Mouse (Mus musculus) stomach, embryonic 14.5 days (tissue): ENCODE results near the gene Gcc1. TPM values are rescaled to one million over a fixed set of nuclear protein-coding genes. Genes with fewer than 3 reads are reported as not detected.

Experiments
- ATAC-seq: fragments of 200-750 bp; cut with Nextera tagmentation; 2 replicates; pipeline ENCODE4 v1.8.0; 2017; ENCODE audit warnings: low read depth, moderate TSS enrichment; ENCODE audit not compliant: insufficient number of reproducible peaks, insufficient read depth, low FRiP score
- H3K27ac ChIP-seq: fragments of 300-500 bp; sonication (generic); 2 replicates; pipeline ENCODE4 v1.5.1; 2014; ENCODE audit warnings: mild to moderate bottlenecking, low read length, moderate library complexity, mixed read lengths
- H3K27me3 ChIP-seq: fragments of 300-500 bp; sonication (generic); 2 replicates; pipeline ENCODE4 v1.6.1; 2014; ENCODE audit warnings: low read length, control low read depth, mixed read lengths; ENCODE audit not compliant: control insufficient read depth, insufficient read depth
- H3K36me3 ChIP-seq: fragments of 300-500 bp; sonication (generic); 2 replicates; pipeline ENCODE4 v1.6.1; 2014; ENCODE audit warnings: mild to moderate bottlenecking, control low read depth, low read length, moderate library complexity, mixed read lengths; ENCODE audit not compliant: control insufficient read depth, insufficient read depth
- H3K4me1 ChIP-seq: fragments of 300-500 bp; sonication (generic); 2 replicates; pipeline ENCODE4 v1.6.1; 2014; ENCODE audit warnings: low read length, control low read depth, mixed read lengths; ENCODE audit not compliant: control insufficient read depth, insufficient read depth
- H3K4me2 ChIP-seq: fragments of 300-500 bp; sonication (generic); replicated peaks from 2 replicates; pipeline ENCODE4 v1.6.1; 2014; ENCODE audit warnings: low read depth, low read length, control low read depth
- H3K4me3 ChIP-seq: fragments of 300-500 bp; sonication (generic); 2 replicates; pipeline ENCODE4 v1.5.1; 2014; ENCODE audit warnings: low read depth, low read length, control low read depth
- H3K9ac ChIP-seq: fragments of 300-500 bp; sonication (generic); replicated peaks from 2 replicates; pipeline ENCODE4 v1.6.1; 2014; ENCODE audit warnings: low read depth, mild to moderate bottlenecking, control low read depth, low read length, moderate library complexity, mixed read lengths
- H3K9me3 ChIP-seq: fragments of 300-500 bp; sonication (generic); 2 replicates; pipeline ENCODE4 v1.6.1; 2016; ENCODE audit warnings: low read depth, low read length, control low read depth; ENCODE audit not compliant: control insufficient read depth
- WGBS: fragments of 180-500 bp; shearing (Covaris S2); extraction: QIAGEN DNeasy Blood & Tissue Kit; methylation state at CpG from one replicate; pipeline ENCODE4 v1.1.7; 2014; 5-methylcytosine and 5-hydroxymethylcytosine counted together
- polyA plus RNA-seq: library from polyadenylated mRNA; unstranded; fragments of >200 nt; fragmentation: Nextera tagmentation; extraction: Ambion mirVana; gene quantifications from 2 replicates; pipeline ENCODE4 v1.2.1, GENCODE M21; 2014

Gene Gcc1
- polyA plus RNA-seq, 1 experiment from 2014 or later = 10.2 TPM

DNA sequence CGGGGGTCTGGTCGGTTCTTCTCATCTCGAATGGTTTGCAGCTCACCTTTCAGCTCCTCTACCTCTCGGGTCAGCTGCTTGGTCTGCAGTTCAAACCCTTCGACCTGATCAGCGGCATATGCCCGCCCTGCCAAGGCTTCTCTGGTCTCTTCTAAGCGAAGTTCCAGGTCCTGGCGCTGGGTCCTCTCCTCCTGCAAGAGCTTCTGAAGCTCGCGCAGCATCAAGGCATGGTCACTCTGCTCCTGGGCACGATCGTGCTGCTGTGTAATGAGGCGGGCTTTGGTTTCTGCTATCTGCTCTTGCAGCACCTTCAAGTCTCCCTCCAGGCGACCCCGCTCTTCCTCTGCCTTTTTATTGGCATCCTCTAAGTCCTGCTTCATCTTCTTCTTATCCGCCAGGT, 7.8 kb downstream of the Gcc1 start:
- no peaks in the 10 kb centered on the region for H3K27me3 ChIP-seq
- ATAC-seq = no peak
- peak overlapping the region; percentile 81 for H3K4me3 ChIP-seq
- peaks cover 22% of the 10 kb centered on the region for H3K36me3 ChIP-seq
- no peaks in the 10 kb centered on the region for H3K9me3 ChIP-seq
- H3K9ac ChIP-seq = peak overlapping the region; percentile 63; the same call in 1 of the 2 replicates
- H3K27ac ChIP-seq = no peak overlapping the region
- H3K4me2 ChIP-seq = peak overlapping the region; percentile 84
- WGBS = 71% methylated on average over 17 of the region's 17 CpGs
- peaks cover 26% of the 10 kb centered on the region for H3K4me1 ChIP-seq

DNA sequence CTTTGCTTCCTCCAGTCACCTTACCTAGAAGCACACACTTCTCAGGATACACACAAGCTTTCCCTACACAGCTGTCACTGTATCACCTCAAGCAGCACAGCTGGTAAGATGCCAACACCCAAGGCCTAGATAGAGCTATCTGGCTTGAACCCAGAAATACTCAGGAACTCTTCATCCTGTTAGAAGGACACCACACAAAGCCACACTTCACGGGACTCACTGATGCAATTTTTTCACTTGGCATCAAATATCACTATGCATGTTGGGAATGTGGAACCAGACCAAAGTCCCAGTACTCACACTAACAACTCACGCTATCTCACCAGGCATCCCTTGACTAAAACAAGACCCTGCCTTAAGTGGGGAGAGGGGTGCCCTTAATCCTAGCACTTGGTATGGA, 8.5 kb downstream of the Gcc1 start:
- H3K27ac ChIP-seq = no peak overlapping the region
- peaks cover 24% of the 10 kb centered on the region for H3K4me1 ChIP-seq
- peaks cover 22% of the 10 kb centered on the region for H3K36me3 ChIP-seq
- no peaks in the 10 kb centered on the region for H3K9me3 ChIP-seq
- no peak overlapping the region for H3K4me3 ChIP-seq
- H3K4me2 ChIP-seq = peak overlapping the region; percentile 84; the same call in 1 of the 2 replicates
- no peaks in the 10 kb centered on the region for H3K27me3 ChIP-seq
- 77% methylated on average over 2 of the region's 2 CpGs for WGBS
- no peak overlapping the region for H3K9ac ChIP-seq
- no peak for ATAC-seq

DNA sequence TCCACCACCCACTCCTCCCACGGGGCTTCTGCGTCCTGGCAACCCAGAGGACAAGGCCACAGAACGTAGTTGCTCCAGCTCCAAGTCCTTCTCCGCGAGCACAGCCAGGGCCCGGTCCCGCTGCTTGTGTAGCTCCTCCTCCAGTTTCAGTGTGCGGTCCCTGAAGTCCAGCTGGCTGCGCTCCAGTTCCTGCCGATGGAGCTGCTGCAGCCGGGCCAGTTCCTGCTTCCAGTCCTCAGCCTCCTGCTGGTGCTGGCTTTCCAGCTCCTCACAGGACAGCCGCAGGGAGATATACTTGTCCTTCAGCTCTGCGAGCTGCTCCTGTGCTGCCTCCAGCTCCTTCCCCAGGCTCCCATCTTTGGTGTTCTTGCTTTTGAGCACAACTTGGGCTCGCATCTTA, 9.7 kb downstream of the Gcc1 start:
- ATAC-seq = no peak
- WGBS = 89% methylated on average over 14 of the region's 14 CpGs
- Histone ChIP-seq H3K36me3 (peaks cover 22% of the 10 kb centered on the region), H3K9me3 (no peaks in the 10 kb centered on the region), H3K27me3 (no peaks in the 10 kb centered on the region), H3K4me2 (no peak overlapping the region), H3K9ac (no peak overlapping the region), H3K27ac (no peak overlapping the region), H3K4me3 (no peak overlapping the region), H3K4me1 (peaks cover 18% of the 10 kb centered on the region)

DNA sequence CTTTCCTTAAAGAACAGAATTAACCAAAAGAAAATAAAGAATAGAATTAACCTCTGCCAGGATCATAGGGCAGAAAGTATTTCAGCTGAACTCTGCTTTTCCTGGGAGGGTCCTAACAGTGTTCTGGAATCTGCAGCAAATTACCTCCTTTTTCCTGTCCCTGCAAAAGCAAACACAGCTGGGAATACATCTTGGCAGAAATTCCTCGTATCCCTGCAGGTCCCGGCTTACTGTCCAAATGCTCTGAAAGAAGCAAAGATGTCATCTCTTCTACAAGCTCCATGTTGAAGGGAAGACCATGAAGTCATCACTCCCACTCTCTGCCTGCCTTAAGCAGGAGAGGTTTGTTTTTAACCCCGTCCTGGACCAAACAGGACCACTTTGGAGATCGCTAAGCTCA, 11.2 kb downstream of the Gcc1 start:
- H3K9ac ChIP-seq = no peak overlapping the region
- H3K36me3 ChIP-seq = peaks cover 22% of the 10 kb centered on the region
- no peak for ATAC-seq
- peaks cover 15% of the 10 kb centered on the region for H3K4me1 ChIP-seq
- 72% methylated on average over 4 of the region's 4 CpGs for WGBS
- H3K27me3 ChIP-seq = no peaks in the 10 kb centered on the region
- no peak overlapping the region for H3K4me3 ChIP-seq
- no peak overlapping the region for H3K27ac ChIP-seq
- H3K4me2 ChIP-seq = no peak overlapping the region
- no peaks in the 10 kb centered on the region for H3K9me3 ChIP-seq

DNA sequence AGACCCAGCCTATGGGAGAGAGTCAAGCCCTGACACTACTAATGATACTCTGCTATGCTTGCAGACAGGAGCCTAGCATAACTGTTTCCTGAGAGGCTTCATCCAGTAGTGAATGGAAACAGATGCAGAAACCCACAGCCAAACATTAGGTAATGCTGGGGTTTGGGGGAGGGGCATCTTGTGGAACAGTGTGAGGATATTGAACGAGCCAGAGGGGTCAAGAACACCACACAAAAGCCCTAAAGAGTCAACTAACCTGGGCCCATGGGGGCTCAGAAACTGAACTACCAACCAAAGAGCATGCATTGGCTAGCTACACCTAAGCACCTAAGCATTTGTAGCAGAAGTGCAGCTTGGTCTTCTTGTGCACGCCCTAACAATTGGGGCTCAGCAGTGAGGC, 17.0 kb downstream of the Gcc1 start:
- H3K9ac ChIP-seq = no peak overlapping the region
- no peak overlapping the region for H3K27ac ChIP-seq
- H3K4me3 ChIP-seq = no peak overlapping the region
- WGBS = 76% methylated on average over 2 of the region's 2 CpGs
- no peaks in the 10 kb centered on the region for H3K27me3 ChIP-seq
- H3K36me3 ChIP-seq = peaks cover 10% of the 10 kb centered on the region; the same call in 1 of the 2 replicates
- H3K4me2 ChIP-seq = no peak overlapping the region
- no peaks in the 10 kb centered on the region for H3K4me1 ChIP-seq
- H3K9me3 ChIP-seq = no peaks in the 10 kb centered on the region
- no peak for ATAC-seq

DNA sequence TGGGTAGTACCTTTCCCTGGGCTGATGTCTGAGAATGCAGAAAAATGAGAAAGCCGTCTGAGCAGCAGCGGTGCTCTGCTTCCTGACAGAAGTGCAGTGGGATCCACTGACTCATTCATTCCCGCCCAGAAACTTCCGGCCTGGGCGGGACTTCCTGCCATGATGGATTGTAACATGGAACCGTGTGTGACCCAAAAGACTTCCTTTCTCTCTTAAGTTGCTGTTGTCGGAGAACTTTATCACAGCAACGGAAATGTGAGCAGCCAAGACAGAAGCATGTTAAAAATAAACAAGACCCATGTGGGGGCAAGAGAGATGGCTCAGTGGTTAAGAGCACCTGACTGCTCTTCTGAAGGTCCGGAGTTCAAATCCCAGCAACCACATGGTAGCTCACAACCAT, 18.1 kb downstream of the Gcc1 start:
- no peak for ATAC-seq
- H3K4me2 ChIP-seq = no peak overlapping the region
- H3K9ac ChIP-seq = no peak overlapping the region
- H3K9me3 ChIP-seq = no peaks in the 10 kb centered on the region
- H3K27ac ChIP-seq = no peak overlapping the region
- H3K4me1 ChIP-seq = no peaks in the 10 kb centered on the region
- WGBS = 72% methylated on average over 9 of the region's 9 CpGs
- no peaks in the 10 kb centered on the region for H3K36me3 ChIP-seq
- no peaks in the 10 kb centered on the region for H3K27me3 ChIP-seq
- H3K4me3 ChIP-seq = no peak overlapping the region

DNA sequence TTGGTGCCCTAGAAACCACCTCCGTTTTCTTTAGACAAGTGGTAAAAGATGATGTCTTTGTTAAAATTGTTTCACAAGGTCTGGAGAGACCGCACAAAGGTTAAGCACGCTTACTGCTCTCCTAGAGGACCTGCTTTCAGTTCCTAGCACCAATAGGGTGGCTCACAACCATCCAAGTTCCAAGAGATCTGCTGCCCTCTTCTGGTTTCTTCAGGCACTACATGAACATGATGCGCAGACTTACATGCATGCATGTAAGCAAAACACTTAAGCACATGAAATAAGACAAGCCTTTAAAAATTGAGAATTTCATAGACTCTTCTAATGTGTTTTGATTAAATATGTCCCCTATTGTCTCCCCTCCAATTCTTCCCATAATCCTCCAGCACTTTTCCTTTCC, 28.4 kb downstream of the Gcc1 start:
- no peak for ATAC-seq
- no peak overlapping the region for H3K27ac ChIP-seq
- H3K9me3 ChIP-seq = peaks cover 3% of the 10 kb centered on the region; the same call in 1 of the 2 replicates
- no peaks in the 10 kb centered on the region for H3K27me3 ChIP-seq
- WGBS = 87% methylated on average over 4 of the region's 4 CpGs
- H3K4me1 ChIP-seq = no peaks in the 10 kb centered on the region
- no peak overlapping the region for H3K4me3 ChIP-seq
- no peak overlapping the region for H3K4me2 ChIP-seq
- H3K36me3 ChIP-seq = no peaks in the 10 kb centered on the region
- no peak overlapping the region for H3K9ac ChIP-seq

DNA sequence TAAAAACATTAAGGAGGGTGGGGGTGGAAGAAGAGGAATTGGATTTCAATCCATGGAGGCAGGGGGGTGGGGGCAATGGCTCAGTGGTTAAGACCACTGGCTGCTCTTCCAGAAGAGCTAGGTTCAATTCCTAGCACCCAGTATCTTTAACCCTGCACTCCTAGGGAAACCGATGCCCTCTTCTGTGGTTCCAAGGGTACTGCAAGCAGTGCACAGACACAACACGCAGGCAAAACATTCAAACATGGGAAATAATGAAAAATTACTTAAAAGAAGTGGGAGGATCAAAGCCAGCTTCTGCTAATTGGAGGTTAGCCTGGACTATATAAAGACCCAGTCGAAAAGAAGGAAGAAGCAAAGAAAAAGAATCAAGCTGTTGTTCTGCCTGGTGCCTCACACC, 29.5 kb downstream of the Gcc1 start:
- Histone ChIP-seq H3K4me2 (no peak overlapping the region), H3K36me3 (no peaks in the 10 kb centered on the region), H3K27ac (no peak overlapping the region), H3K4me3 (no peak overlapping the region), H3K9me3 (peaks cover 3% of the 10 kb centered on the region; the same call in 1 of the 2 replicates), H3K27me3 (no peaks in the 10 kb centered on the region), H3K9ac (no peak overlapping the region), H3K4me1 (no peaks in the 10 kb centered on the region)
- 87% methylated on average over 3 of the region's 3 CpGs for WGBS
- no peak for ATAC-seq

DNA sequence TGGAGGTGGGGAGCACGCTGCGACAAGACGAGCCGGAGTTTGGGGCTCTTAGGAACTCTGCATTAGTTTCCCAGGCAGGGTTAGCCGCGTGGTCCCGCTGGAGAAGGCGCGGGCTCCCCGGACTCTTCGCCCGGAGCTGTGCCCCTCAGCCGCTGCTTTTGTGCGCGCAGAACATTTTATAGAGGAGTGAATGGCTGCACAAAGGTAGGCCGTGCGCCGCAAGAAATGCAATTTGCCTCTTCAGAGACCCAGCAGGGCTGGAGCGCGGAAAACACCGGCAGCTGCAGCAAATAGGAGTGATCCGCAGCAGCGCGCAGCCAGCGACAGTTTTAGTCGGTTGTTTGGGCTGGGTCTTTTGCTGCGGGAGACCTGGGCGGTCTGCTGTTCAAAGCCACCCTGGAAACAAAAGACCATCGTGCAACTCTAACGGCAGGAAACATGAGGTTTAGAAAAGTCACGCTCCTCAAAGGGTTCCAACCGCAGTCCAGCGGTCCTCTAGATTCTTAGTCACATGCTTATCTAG, 30.4 kb downstream of the Gcc1 start, which contains the start of gene Zfp800:
Zfp800 (minus strand) TSS at position 325 of the 523 bp plus-strand sequence.
- WGBS = 1% methylated on average over 33 of the region's 33 CpGs
- Histone ChIP-seq H3K4me1 (no peaks in the 10 kb centered on the region), H3K4me3 (peak within 1 kb of the TSS; percentile 33), H3K9me3 (peaks cover 3% of the 10 kb centered on the region; the same call in 1 of the 2 replicates), H3K27me3 (no peaks in the 10 kb centered on the region), H3K27ac (no peak within 1 kb of the TSS), H3K36me3 (no peaks in the 10 kb centered on the region), H3K4me2 (peak within 1 kb of the TSS; percentile 62), H3K9ac (peak within 1 kb of the TSS; percentile 25; the same call in 1 of the 2 replicates)
- no peak for ATAC-seq
